Mouse (Mus musculus) heart, adult 18-20 months (tissue): ENCODE results near the gene 4632433K11Rik. TPM values are rescaled to one million over a fixed set of nuclear protein-coding genes. Genes with fewer than 3 reads are reported as not detected.
"Not testable (repeated sequence)": the region's sequence is repeated elsewhere in the genome, so short reads cannot be mapped to it uniquely, and the experiment has no call there.

Experiments
- DNase-seq, 2 experiments: peaks; one replicate each; pipeline ENCODE4 v3.0.0; 2021 to 2022; ENCODE audit warnings: mixed read lengths in 1 of 2
- long read RNA-seq, 2 experiments: library from polyadenylated mRNA; stranded (forward); transcript quantifications; one replicate each; pipeline ENCODE4 v2.0.0; 2021
- total RNA-seq, 2 experiments: library from RNA; stranded (reverse); gene quantifications; 2 replicates each; pipeline ENCODE4 v1.2.3; 2021

The 4632433K11Rik gene
- total RNA-seq: not detected
- long read RNA-seq, experiment 1: 0 reads
- long read RNA-seq, experiment 2: 0 reads

- no peak for DNase-seq
Observed at GRCm38 (mm10) chr7:5033818-5034217, at the start of gene 4632433K11Rik. TSS of gene 4632433K11Rik (plus strand) at chr7:5034118.

GRCm38 (mm10) chr7:4988250-4988649 lies 45.7 kb upstream of the 4632433K11Rik start:
- no peak for DNase-seq

DNA sequence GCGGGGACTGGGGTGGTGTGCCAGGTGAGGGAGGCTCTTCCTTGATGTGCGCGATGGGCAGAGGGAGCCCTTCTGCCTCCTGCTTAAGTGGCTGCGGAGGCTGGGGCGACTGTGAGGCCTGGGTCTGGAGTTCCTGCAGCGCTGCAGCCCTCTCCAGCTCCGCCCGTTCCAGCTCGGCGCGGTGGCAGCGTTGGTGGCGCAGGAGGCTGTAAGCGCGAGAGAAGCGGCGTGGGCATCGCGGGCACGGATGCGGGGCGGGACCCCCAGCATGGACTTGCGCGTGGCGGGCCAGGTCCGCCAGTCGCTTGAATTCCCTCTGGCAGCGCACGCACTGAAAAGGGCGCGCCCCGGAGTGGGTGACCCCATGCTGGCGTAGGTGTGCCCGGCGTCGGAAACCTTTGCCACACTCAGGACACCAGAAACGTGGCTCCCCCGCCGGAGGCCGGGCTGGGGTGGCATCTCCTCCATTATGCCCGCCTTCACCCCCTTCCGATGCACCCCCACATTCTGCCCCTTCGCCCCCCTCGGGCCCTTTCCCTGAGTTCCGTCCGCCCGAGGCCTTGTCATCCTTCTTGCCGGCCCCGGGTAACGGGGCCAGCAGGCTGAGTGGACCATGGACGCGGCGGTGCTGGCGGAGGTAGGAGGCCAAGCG lies 40.4 kb upstream of the 4632433K11Rik start:
- DNase-seq: no peak

DNA sequence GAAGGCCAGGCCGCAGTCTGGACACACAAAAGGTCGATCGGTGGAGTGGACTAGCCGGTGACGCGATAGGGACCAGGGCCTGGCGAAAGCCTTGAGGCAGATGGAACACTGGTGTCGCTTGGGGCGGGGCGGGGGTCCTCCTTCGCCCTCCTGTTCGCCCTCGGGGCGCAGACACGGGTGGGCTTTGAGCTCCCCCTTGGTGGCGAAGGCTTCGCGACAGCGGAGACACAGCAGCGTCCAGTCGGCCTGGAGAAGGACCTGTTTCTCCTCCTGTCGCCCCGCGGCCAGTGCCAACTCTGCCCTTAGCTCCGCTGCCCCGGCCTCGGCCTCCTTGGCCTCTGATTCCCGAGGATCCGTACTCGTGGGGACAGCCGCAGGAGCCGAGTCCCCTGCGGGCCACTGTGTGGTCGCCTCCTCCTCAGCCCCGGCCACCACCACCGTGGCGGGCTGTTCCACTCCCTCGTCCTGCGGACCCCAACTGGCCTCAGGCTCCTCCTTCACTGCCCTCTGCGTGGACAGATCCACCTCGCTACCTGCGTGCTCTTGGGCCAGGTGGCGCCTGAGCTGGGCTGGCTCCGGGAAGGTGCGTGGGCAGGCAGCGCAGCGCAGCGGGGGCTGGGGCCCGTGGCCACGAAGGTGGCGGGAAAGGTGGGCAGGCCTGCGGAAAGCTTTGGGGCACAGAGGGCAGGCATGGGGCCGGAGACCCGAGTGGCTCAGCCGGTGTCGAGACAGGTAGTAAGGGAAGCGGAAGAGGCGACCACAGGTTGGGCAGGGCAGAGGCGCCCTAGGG lies 39.7 kb upstream of the 4632433K11Rik start:
- no peak for DNase-seq

GRCm38 (mm10) chr7:4995268-4996002 lies 38.5 kb upstream of the 4632433K11Rik start:
- no peak for DNase-seq

- DNase-seq: peak; percentile 92 to 93
Observed at GRCm38 (mm10) chr7:4996003-4996895, 37.7 kb upstream of the 4632433K11Rik start, which contains the start of gene Zfp579. TSS of gene Zfp579 (minus strand) at chr7:4996158.

DNA sequence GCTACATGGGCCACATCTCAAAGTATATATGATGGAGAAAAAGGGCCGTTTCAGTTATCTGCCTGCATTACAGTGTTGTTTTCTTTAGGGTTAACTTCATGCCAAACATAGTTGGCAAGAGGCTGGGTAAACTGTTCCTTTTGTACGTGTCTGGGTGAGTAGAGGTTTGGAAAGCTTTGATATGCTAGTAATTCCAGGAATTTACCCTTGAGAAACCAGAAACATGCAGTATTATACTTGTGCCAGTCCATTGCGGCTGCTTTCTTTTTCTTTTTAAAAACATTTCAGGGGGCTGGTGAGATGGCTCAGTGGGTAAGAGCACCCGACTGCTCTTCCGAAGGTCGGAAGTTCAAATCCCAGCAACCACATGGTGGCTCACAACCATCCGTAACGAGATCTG lies 37.0 kb upstream of the 4632433K11Rik start:
- no peak for DNase-seq

DNA sequence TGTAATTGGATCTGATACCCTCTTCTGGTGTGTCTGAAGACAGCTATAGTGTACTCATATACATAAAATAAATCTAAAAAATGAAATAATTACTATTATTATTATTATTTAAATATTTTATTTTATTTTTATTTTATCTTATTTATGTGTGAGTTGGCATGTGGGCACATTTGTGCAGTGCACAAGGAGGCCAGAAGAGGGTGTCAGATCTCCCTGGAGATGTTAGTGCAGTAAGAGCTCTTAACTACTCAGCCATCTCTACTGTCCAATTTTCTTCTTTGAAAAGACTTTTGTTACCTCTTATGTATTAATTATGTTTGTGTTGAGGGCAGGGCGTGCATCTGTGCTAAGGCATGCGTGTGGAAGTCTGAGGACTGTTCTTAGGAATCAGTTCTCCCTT lies 34.0 kb upstream of the 4632433K11Rik start:
- DNase-seq: no peak

- DNase-seq: not testable (repeated sequence)
Observed at GRCm38 (mm10) chr7:5002876-5003275, 31.0 kb upstream of the 4632433K11Rik start.

DNA sequence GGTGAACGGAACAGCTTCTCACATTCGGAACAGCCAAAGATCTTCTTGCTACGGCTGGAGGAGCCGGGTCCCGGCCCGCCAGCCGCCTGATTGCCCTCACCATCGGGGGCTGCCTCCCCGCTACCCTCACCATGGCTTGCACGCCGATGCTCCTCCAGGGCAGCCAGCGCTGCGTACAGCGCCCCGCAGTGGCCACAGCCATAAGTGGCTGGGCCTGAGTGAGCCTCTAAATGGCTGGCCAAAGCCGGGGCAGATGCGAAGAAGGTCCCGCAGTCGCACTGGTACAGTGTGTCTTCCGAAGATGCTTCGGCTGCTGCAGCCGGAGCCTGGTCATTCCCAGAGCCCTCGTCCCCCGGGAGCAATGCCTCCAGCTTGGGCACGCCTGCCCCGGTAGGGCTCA lies 25.7 kb upstream of the 4632433K11Rik start:
- no peak for DNase-seq

DNA sequence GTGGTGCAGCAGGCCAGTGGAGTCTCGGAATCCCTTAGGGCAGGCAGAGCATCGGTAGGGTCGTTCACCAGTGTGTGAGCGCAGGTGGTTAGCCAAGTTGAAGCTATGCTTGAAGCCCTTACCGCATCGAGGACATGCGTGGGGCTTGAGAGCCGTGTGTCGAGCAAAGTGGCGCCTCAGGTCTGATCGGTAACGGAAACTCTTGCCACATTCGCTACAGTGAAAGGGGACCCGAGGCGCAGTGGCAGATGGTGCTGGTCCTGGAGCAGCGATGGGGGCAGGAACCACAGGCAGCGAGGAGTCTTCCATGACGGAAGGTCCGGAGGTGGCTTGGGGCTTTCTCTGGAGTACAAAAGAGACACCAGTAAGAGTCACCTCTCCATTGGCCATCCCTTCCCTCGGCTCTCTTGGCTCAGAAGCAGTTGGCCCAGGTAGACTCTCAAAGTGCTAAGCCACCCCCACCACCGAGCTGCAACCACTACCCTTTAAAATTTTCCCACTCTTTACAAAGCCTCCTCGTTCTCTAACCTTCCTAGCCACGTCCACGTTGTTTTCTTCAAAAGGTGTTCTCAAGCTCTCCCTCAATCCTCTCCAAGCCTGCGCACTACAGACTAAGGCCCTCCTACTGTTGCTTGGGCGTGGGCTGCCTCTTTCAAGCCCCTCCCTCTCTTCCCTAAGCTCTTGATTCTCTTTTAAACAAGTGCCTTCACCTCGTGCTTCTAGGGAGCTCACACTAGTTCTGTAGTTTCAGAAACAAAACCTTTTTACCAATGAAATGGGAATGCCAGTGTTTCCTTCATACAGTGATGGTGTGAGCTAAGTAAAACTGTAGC lies 21.0 kb upstream of the 4632433K11Rik start:
- no peak for DNase-seq

DNA sequence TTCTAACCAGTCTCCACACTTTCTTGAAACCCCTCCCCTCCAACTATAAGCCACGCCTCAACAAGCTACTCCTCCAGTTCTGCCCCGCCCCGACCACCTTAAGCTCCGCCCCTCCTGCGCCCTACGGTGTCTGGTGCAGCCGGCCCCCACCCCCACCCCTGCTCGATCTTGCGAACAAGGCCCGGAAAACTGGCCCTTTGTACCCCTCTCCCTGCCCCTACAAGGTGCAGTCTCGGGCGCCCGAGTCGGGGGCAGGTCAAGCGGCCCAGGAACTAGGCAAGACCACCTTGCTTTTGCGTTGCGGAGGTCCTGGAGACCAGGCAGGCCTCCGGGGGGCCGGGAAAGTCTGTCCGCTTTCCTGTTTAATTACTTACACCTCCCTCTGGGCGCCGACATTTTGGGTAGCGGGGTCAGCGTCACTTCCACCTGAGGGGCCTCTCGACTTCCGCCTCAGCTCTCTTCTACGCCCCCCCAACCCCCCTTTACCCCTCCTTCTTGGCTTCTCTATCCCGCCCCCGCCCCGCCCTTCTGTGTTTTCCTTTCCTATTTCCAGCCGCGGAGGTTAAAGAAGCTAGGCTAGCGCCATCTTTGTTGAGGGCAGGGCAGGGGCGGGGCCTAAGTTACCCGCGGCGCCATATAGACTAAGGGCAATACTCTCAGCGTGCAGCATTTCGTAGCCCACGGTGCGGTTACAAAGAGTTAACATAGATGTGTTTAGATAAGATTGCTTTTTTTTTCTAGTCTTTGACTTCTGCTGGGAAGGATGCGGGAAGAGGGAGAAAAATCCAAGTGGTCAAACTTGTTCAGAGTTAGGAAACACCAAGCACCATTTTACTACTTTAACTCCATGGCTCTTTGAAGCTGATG lies 19.4 kb upstream of the 4632433K11Rik start, which contains the start of the genes Zfp524 and Fiz1:
TSS of gene Zfp524 (plus strand) at position 165 of the 867 bp plus-strand sequence.
TSS of gene Fiz1 (minus strand) at position 447 of the 867 bp plus-strand sequence.
- peak; percentile 96 to 100 for DNase-seq

DNA sequence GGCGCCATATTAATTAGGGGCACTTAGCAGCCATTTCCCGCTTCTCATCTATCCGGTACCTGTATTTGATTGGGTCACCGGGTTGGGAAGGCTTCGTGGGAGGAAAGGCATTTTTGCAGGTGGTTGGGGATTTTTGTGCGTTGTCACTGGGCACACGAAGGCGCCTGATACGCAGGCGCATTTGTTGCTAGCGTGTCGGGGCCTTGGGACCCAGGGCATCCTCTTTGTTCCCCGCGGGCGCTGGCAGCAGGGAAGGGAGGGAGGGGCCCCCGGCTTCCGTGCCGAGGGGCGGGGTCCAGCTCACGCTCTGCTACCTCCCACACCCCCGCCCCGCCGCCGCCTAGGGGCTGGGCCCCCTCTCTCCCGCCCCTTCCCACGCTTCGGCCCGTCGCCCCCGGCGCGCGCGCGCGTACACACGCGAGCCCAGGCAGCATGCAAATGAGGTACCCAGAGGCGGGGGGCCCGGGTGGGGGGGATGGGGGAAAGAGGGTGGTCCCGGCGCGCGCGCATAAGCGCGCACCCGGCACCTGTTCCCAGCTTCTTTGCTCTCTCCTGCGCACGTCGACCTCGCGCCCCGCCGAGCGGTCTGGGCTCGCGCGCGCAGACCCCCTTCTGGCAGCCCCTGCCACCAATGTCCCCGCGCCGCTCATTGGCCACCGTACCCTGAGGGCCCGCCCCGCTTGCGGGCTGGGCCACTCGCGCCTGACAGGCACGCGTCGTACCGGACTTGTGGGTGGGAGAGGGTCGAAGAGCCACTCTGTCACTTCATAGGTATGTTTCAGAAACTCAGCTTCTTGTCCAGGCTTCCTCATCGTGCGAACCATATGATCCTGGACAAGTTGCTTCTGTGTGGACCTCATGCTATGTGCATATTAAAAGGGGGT lies 18.6 kb upstream of the 4632433K11Rik start, which contains the start of gene Gm44973:
TSS of gene Gm44973 (plus strand) at position 379 of the 884 bp plus-strand sequence.
- DNase-seq: peak; percentile 94 to 95

DNA sequence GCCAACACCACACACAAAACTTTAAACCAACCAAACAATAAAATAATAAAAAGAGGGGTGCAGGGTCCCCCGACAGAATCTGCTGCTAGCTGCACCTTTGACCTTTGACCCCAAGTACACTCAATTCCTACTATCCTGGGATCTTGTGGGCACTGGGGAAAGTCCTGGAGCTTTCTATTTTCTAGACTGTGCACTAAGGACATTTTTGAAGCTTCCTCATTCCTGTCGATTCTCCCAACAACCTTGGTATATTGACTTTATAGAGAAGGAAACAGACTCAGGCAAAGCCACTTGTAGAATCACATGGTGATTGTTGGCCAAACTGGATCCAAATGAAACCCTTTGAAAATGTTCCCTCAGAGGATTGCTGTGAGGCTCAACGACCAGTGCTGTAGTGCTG lies 17.9 kb upstream of the 4632433K11Rik start:
- no peak for DNase-seq

GRCm38 (mm10) chr7:5016920-5017319 lies 17.0 kb upstream of the 4632433K11Rik start:
- DNase-seq: no peak

- no peak for DNase-seq
Observed at GRCm38 (mm10) chr7:5017352-5017751, 16.6 kb upstream of the 4632433K11Rik start.

DNA sequence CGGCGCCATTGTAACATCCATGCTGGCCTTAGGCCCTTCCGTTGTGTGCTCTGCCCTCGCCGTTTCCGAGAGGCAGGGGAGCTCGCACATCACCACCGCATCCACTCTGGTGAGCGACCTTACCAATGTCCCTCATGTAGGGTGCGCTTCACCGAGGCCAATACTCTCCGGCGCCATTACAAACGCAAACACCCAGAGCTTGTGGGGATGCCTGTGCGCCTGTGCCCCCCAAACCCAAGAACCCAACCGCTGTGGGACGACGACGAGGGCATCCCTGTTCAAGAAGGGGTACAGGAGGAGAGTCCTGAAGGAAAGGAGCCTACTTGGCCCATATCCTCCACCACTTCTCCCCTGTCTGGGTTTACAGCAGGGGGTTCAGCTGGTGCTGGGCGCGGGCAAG lies 16.0 kb upstream of the 4632433K11Rik start:
- DNase-seq: no peak

- not testable (repeated sequence) for DNase-seq
Observed at GRCm38 (mm10) chr7:5019576-5019975, 14.3 kb upstream of the 4632433K11Rik start.
